Mouse (Mus musculus) myocyte (in vitro differentiated cells): ENCODE measurements around the gene 4933405L10Rik. TPM values are rescaled to one million over a fixed set of nuclear protein-coding genes. Genes with fewer than 3 reads are reported as not detected.

ENCODE experiments used
- H3K27me3 ChIP-seq: one replicate; pipeline ENCODE4 v1.6.1; 2011; ENCODE audit not compliant: control insufficient read depth, insufficient read depth, insufficient read length
- H3K36me3 ChIP-seq: one replicate; pipeline ENCODE4 v1.6.1; 2011; ENCODE audit not compliant: control insufficient read depth, insufficient read depth
- H3K4me2 ChIP-seq: one replicate; pipeline ENCODE4 v1.6.1; 2011; ENCODE audit warnings: low read depth, control low read depth
- H3K4me3 ChIP-seq: one replicate; pipeline ENCODE4 v1.5.1; 2011; ENCODE audit warnings: mild to moderate bottlenecking, control low read depth, moderate library complexity
- H3K79me2 ChIP-seq: one replicate; pipeline ENCODE4 v1.6.1; 2011; ENCODE audit not compliant: control insufficient read depth, insufficient read depth
- H3ac ChIP-seq: one replicate; pipeline ENCODE4 v1.6.1; 2011; ENCODE audit not compliant: control insufficient read depth, insufficient read length
- CEBPB ChIP-seq: IDR thresholded peaks from 2 replicates; pipeline ENCODE4 v1.6.1; 2011; ENCODE audit warnings: mild to moderate bottlenecking, moderate library complexity; ENCODE audit not compliant: poor library complexity, insufficient read depth, severe bottlenecking
- E2F4 ChIP-seq: IDR thresholded peaks from one replicate; pipeline ENCODE4 v1.6.1; 2011; ENCODE audit warnings: mild to moderate bottlenecking, control low read depth, moderate library complexity; ENCODE audit not compliant: insufficient read depth
- MAX ChIP-seq: IDR thresholded peaks from one replicate; pipeline ENCODE4 v1.6.1; 2011; ENCODE audit warnings: low read depth, mild to moderate bottlenecking, control low read depth
- MYOD1 ChIP-seq, 3 experiments: IDR thresholded peaks; one replicate each; pipeline ENCODE4 v1.6.1; 2011; ENCODE audit warnings: control low read depth in 2 of 3, low read depth in 2 of 3, mild to moderate bottlenecking in 2 of 3, moderate library complexity in 1 of 3; ENCODE audit not compliant: insufficient read length in 2 of 3, control insufficient read depth in 1 of 3
- MYOG ChIP-seq, 3 experiments: IDR thresholded peaks; one replicate each; pipeline ENCODE4 v1.6.1; 2011; ENCODE audit warnings: control low read depth in 2 of 3, low read depth in 2 of 3, mild to moderate bottlenecking in 2 of 3; ENCODE audit not compliant: insufficient read length in 2 of 3, control insufficient read depth in 1 of 3, insufficient read depth in 1 of 3
- POLR2A ChIP-seq: IDR thresholded peaks from one replicate; pipeline ENCODE4 v1.6.1; 2011; ENCODE audit warnings: low read depth, mild to moderate bottlenecking, control low read depth, moderate library complexity; ENCODE audit not compliant: insufficient read length
- POLR2AphosphoS2 ChIP-seq: IDR thresholded peaks from one replicate; pipeline ENCODE4 v1.6.1; 2011; ENCODE audit warnings: low read depth, control low read depth; ENCODE audit not compliant: insufficient read length
- REST ChIP-seq: IDR thresholded peaks from one replicate; pipeline ENCODE4 v1.6.1; 2011; ENCODE audit warnings: mild to moderate bottlenecking, control low read depth, moderate library complexity; ENCODE audit not compliant: insufficient read depth, insufficient read length
- SRF ChIP-seq: IDR thresholded peaks from one replicate; pipeline ENCODE4 v1.6.1; 2011; ENCODE audit warnings: low read depth; ENCODE audit not compliant: control insufficient read depth, insufficient read length
- TCF12 ChIP-seq: IDR thresholded peaks from one replicate; pipeline ENCODE4 v1.6.1; 2011; ENCODE audit warnings: mild to moderate bottlenecking, control low read depth; ENCODE audit not compliant: poor library complexity, insufficient read depth, severe bottlenecking
- TCF3 ChIP-seq: IDR thresholded peaks from one replicate; pipeline ENCODE4 v1.6.1; 2011; ENCODE audit warnings: low read depth, control low read depth; ENCODE audit not compliant: insufficient read length
- USF1 ChIP-seq: IDR thresholded peaks from one replicate; pipeline ENCODE4 v1.6.1; 2011; ENCODE audit warnings: low read depth, mild to moderate bottlenecking, control low read depth, moderate library complexity
- polyA plus RNA-seq: library from polyadenylated mRNA; unstranded; fragments of >200 nt; fragmentation: generic; extraction: Trizol; gene quantifications from one replicate; pipeline ENCODE4 v1.2.1, GENCODE M21; 2012; ENCODE audit warnings: missing spikeins

4933405L10Rik gene
- polyA plus RNA-seq, 1 experiment, result 0.08 TPM

DNA sequence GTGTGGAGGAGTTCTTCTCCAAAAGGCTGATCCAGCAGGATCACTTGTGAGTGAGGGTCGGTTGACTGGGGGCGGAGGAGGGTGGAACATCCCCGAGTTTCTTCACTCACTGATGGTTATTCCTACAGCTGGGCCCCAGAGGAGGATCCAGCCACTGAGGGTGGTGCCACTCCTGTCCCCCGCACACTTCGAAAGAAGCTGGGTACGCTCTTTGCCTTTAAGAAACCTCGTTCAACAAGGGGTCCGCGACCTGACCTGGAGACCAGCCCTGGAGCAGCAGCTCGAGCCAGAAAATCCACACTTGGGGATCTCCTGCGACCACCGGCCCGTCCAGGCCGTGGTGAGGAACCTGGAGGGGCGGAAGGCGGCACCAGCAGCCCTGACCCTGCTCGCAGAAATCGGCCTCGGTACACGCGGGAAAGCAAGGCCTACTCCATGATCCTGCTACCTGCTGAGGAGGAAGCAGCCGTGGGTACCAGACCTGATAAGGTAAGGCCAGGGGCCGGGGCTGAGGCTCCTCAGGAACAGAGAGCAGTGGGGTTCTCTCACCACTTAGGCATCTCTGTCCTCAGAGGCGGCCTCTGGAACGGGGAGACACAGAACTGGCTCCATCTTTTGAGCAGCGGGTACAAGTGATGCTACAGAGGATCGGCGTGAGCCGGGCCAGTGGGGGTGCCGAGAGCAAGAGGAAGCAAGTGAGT, 12.2 kb upstream of the 4933405L10Rik start:
- H3K4me3 ChIP-seq, result no peak overlapping the region
- peaks cover 3% of the 10 kb centered on the region for H3K36me3 ChIP-seq
- H3K79me2 ChIP-seq, result no peaks in the 10 kb centered on the region
- H3K4me2 ChIP-seq, result no peak overlapping the region
- no peak overlapping the region for H3ac ChIP-seq
- no peaks in the 10 kb centered on the region for H3K27me3 ChIP-seq
- TF ChIP-seq CEBPB (no peak), POLR2AphosphoS2 (peak; percentile 41), REST (no peak)

- Histone ChIP-seq H3K4me2 (no peak overlapping the region), H3K4me3 (no peak overlapping the region), H3ac (no peak overlapping the region), H3K36me3 (peaks cover 3% of the 10 kb centered on the region), H3K79me2 (no peaks in the 10 kb centered on the region), H3K27me3 (no peaks in the 10 kb centered on the region)
- TF ChIP-seq CEBPB (no peak), USF1 (no peak), MYOD1 (IDR thresholded peaks at IDR 0.05; ENCODE audit: control insufficient read depth in 1 of 3, insufficient read length in 2 of 3, low read depth in 2 of 3) (no peak), SRF (no peak), MYOG (IDR thresholded peaks at IDR 0.05; ENCODE audit: control insufficient read depth in 1 of 3, insufficient read depth in 1 of 3, insufficient read length in 2 of 3, low read depth in 2 of 3) (no peak), TCF12 (no peak), POLR2A (no peak), REST (no peak), E2F4 (no peak), MAX (no peak), POLR2AphosphoS2 (no peak), TCF3 (no peak)
Measured at GRCm38 (mm10) chr8:105697196-105697780, 10.2 kb upstream of the 4933405L10Rik start.

- peaks cover 3% of the 10 kb centered on the region for H3K36me3 ChIP-seq
- no peak overlapping the region for H3ac ChIP-seq
Measured at GRCm38 (mm10) chr8:105698734-105699133, 8.7 kb upstream of the 4933405L10Rik start.

DNA sequence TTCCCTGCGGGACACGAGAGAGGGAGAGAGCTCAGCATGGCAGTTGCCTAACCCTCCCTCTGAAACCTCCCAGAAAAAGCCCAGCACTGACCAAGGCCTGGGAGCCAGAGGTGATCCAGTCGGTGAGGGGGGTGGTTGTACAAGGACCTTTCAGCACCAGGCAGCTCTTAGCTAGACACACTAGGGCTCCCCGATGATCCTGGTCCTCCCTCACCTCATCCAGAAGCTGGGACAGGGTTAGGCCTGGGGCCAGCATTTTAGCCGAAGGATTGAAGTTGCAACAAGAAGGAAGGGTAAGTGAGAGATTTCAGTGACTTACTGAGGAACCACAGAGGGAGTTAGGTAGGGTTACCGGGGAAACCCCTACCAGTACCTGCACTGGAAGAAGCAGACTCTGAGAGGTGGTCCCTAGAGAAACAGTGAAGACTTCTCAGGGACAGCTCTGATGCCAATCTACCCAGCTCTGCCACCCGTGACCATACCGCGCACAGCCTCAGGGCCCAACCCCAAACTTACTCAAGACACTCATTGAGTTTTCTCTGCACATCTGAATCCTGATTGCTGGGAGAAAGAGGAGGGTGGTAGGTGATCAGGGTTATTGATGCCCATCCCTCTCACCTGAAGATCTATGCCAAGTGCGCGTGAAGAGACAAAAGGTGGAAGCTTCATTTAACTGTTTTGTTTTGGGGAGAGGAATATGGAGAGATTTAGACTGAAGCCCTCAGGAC, 7.8 kb upstream of the 4933405L10Rik start:
- Histone ChIP-seq H3ac (peak overlapping the region; percentile 6), H3K4me2 (peak overlapping the region; percentile 99), H3K79me2 (no peaks in the 10 kb centered on the region), H3K36me3 (peaks cover 3% of the 10 kb centered on the region), H3K4me3 (peak overlapping the region; percentile 91), H3K27me3 (no peaks in the 10 kb centered on the region)
- TF ChIP-seq MYOD1 (IDR thresholded peaks at IDR 0.05; ENCODE audit: control insufficient read depth in 1 of 3, insufficient read length in 2 of 3, low read depth in 2 of 3), result no peak
- TF ChIP-seq REST, result no peak

More at GRCm38 (mm10) chr8:105698734-105699133, 8.7 kb upstream of the 4933405L10Rik start:
- H3K4me2 ChIP-seq, result no peak overlapping the region
- TF ChIP-seq REST (no peak), MYOG (IDR thresholded peaks at IDR 0.05; ENCODE audit: control insufficient read depth in 1 of 3, insufficient read depth in 1 of 3, insufficient read length in 2 of 3, low read depth in 2 of 3) (no peak), E2F4 (no peak), POLR2AphosphoS2 (no peak), CEBPB (no peak), MYOD1 (IDR thresholded peaks at IDR 0.05; ENCODE audit: control insufficient read depth in 1 of 3, insufficient read length in 2 of 3, low read depth in 2 of 3) (no peak), TCF12 (no peak), SRF (no peak), USF1 (no peak), POLR2A (no peak), TCF3 (no peak), MAX (no peak)
- H3K4me3 ChIP-seq, result no peak overlapping the region
- no peaks in the 10 kb centered on the region for H3K79me2 ChIP-seq
- H3K27me3 ChIP-seq, result no peaks in the 10 kb centered on the region

DNA sequence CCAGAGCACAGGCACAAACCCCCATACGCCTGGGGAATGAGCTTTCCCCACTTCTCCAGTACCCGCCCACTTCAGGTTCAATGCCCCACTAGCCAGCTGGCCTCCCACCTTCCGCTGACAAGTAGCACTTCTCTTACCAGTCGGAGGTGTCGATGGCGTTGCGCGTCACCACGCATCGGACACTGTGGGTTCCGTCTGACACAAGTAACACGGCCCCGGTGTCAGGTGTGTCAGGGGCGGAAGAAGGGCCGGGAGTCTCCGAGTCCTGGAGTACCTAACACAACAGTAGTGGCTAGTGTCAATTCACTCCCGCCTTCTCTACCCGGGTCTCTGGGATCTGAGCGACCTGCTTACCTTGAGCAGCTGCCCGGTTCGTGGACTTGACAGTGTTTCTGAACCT, 6.9 kb upstream of the 4933405L10Rik start:
- TF ChIP-seq POLR2AphosphoS2 (no peak), USF1 (no peak), REST (no peak), TCF12 (no peak)
- H3K4me3 ChIP-seq, result peak overlapping the region; percentile 91
- H3K36me3 ChIP-seq, result peaks cover 3% of the 10 kb centered on the region
- H3K79me2 ChIP-seq, result no peaks in the 10 kb centered on the region
- peak overlapping the region; percentile 6 for H3ac ChIP-seq
- no peaks in the 10 kb centered on the region for H3K27me3 ChIP-seq
- H3K4me2 ChIP-seq, result peak overlapping the region; percentile 99
